In the genomic region with DNA sequence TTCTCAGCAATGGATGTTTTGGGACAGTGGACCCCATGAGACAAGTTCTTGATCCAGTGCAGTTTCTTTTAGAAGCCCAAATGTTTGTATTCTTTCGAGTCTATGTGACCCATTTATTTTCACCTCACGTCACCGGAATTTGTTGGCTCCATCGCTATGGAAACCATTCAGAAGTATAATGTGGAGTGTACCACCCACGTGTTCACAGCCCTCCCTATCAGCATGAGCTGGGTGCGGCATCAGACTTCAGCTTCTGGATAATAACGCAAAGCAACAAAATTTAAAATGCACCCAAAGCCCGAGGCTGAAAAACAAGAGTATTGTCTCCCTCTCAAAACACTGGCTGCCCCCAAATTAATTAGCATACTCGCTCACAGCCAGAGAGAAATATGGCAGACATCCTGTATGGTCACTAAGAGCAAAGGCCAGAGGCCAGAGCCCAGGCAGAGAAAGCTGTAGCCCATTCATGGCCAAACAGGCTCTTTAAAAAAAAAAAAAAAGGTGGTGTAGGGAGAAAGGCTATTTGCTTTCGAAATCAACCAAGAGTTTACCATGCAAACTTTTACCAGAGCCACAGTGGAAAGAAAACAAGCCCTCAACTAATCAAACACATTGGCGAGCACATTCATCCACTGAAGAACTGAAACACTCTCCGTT, we compare ENCODE assay signal across 8 mouse cellular contexts. TPM values are rescaled to one million over a fixed set of nuclear protein-coding genes. Genes with fewer than 3 reads are reported as not detected.
A peak's percentile ranks its signal among the peaks of the same experiment; 100 is the strongest.
DNase-seq lines count a peak whose midpoint lies in the region; ATAC-seq lines count a peak whose summit lies in the region.
"Had no signal": no experiment of that assay in that cellular context is flagged by ENCODE, and none has a peak within 500 bp of the region (broad histone marks: within the 10 kb centered on the region; RNA-seq: fewer than 3 reads in every experiment).

No protein-coding gene starts in this region.

- H3K4me1 ChIP-seq in forebrain, embryonic 11.5 days (replicated peaks; ENCODE audit: control insufficient read depth, insufficient read depth, low read length) = peaks cover 32% of the 10 kb centered on the region; the same call in 1 of the 2 replicates
- peaks cover 25% of the 10 kb centered on the region for H3K4me1 ChIP-seq in hindbrain, embryonic 15.5 days (replicated peaks)
- H3K4me1 ChIP-seq in kidney, embryonic 14.5 days (ENCODE audit: control insufficient read depth, insufficient read depth, low read length) = no peaks in the 10 kb centered on the region

- peak; percentile 62 for ATAC-seq in forebrain, embryonic 11.5 days (replicated peaks; ENCODE audit: low FRiP score)
- peak; percentile 86 for ATAC-seq in hindbrain, embryonic 15.5 days (ENCODE audit: low FRiP score, low read depth)
- no peak for ATAC-seq in kidney, embryonic 14.5 days (ENCODE audit: low FRiP score, low TSS enrichment)
- ATAC-seq: Patski had no signal

- no peaks in the 10 kb centered on the region for H3K27me3 ChIP-seq in forebrain, embryonic 11.5 days (ENCODE audit: control insufficient read depth, insufficient read depth, low read length)
- no peaks in the 10 kb centered on the region for H3K27me3 ChIP-seq in hindbrain, embryonic 15.5 days
- H3K27me3 ChIP-seq in kidney, embryonic 14.5 days (ENCODE audit: control insufficient read depth, insufficient read depth, low read length) = no peaks in the 10 kb centered on the region

- DNase-seq in forebrain, embryonic 11.5 days (ENCODE audit: low spot score) = peak; percentile 60
- DNase-seq in liver = peak; percentile 13
- peak; percentile 77 to 85 for DNase-seq in right cerebral cortex, postnatal 10 days (ENCODE audit: low spot score in 2 of 2)
- no peak for DNase-seq in thymus, adult 18-20 months
- DNase-seq in gastrocnemius, adult 18-20 months (ENCODE audit: low spot score) = no peak

- H3K9ac ChIP-seq in forebrain, embryonic 11.5 days (ENCODE audit: low read length) = no peak overlapping the region
- no peak overlapping the region for H3K9ac ChIP-seq in hindbrain, embryonic 15.5 days
- H3K9ac ChIP-seq in kidney, embryonic 14.5 days (ENCODE audit: low read depth, low read length) = no peak overlapping the region

- no peak overlapping the region for H3K4me3 ChIP-seq in forebrain, embryonic 11.5 days (ENCODE audit: low read depth, low read length)
- H3K4me3 ChIP-seq in hindbrain, embryonic 15.5 days = peak overlapping the region; percentile 1; the same call in 1 of the 2 replicates
- H3K4me3 ChIP-seq in kidney, embryonic 14.5 days (ENCODE audit: low read length) = no peak overlapping the region

- 26% methylated on average over 12 of the region's 12 CpGs for WGBS in forebrain, embryonic 11.5 days
- WGBS in hindbrain, embryonic 15.5 days = 23% methylated on average over 12 of the region's 12 CpGs
- 71% methylated on average over 12 of the region's 12 CpGs for WGBS in kidney, embryonic 14.5 days

- no peaks in the 10 kb centered on the region for H3K36me3 ChIP-seq in forebrain, embryonic 11.5 days (ENCODE audit: control insufficient read depth, insufficient read depth, low read length)
- H3K36me3 ChIP-seq in hindbrain, embryonic 15.5 days = no peaks in the 10 kb centered on the region
- no peaks in the 10 kb centered on the region for H3K36me3 ChIP-seq in kidney, embryonic 14.5 days (ENCODE audit: control insufficient read depth, insufficient read depth, low read length)

- H3K4me2 ChIP-seq in forebrain, embryonic 11.5 days (ENCODE audit: low read depth, low read length, severe bottlenecking) = peak overlapping the region; percentile 21; the same call in 1 of the 2 replicates
- peak overlapping the region; percentile 23 for H3K4me2 ChIP-seq in hindbrain, embryonic 15.5 days
- H3K4me2 ChIP-seq in kidney, embryonic 14.5 days (replicated peaks; ENCODE audit: low read depth, low read length) = no peak overlapping the region

- no peaks in the 10 kb centered on the region for H3K9me3 ChIP-seq in forebrain, embryonic 11.5 days (ENCODE audit: control insufficient read depth, low read length)
- H3K9me3 ChIP-seq in hindbrain, embryonic 15.5 days = no peaks in the 10 kb centered on the region
- no peaks in the 10 kb centered on the region for H3K9me3 ChIP-seq in kidney, embryonic 14.5 days (ENCODE audit: control insufficient read depth, low read length)

- no peak overlapping the region for H3K27ac ChIP-seq in forebrain, embryonic 11.5 days (ENCODE audit: low read depth, low read length)
- H3K27ac ChIP-seq in hindbrain, embryonic 15.5 days (replicated peaks) = peak overlapping the region; percentile 3; the same call in 1 of the 2 replicates
- H3K27ac ChIP-seq in kidney, embryonic 14.5 days (ENCODE audit: low read depth, low read length) = no peak overlapping the region

RNA-seq across cellular contexts. Expression of a gene that starts 18.1 kb away (rescaled TPM):
- 50.8 and 52.6 TPM in 2 replicates for polyA plus RNA-seq in forebrain, embryonic 11.5 days (2014; fragmentation: Nextera tagmentation; extraction: Ambion mirVana)
- 8.9 and 9.3 TPM in 2 replicates for polyA plus RNA-seq in hindbrain, embryonic 15.5 days (2015; fragmentation: Nextera tagmentation; extraction: Ambion mirVana)
- 7.6 and 15.4 TPM in 2 replicates for polyA plus RNA-seq in kidney, embryonic 14.5 days (2014; fragmentation: Nextera tagmentation; extraction: Ambion mirVana)
- total RNA-seq in gastrocnemius, adult 18-20 months (2021) = under 1 TPM; 0.14 to 0.17 TPM

Comparison
In these comparisons a context has a peak if more than half of its experiments do, and no peak if none do; other contexts are left out.
1. DNase-seq: peak in forebrain, embryonic 11.5 days (single experiment), liver (single experiment) and right cerebral cortex, postnatal 10 days (2 of 2); none in thymus, adult 18-20 months (0 of 2) and gastrocnemius, adult 18-20 months (single experiment).